Mouse (Mus musculus) small intestine, adult 2 months (tissue): ENCODE measurements around the gene Trhde. TPM values are rescaled to one million over a fixed set of nuclear protein-coding genes. Genes with fewer than 3 reads are reported as not detected.

ENCODE experiments used
- H3K27ac ChIP-seq: fragments of 200-500 bp; 2 replicates; pipeline ENCODE4 v1.5.1; 2012; ENCODE audit warnings: low read depth, low read length, control low read depth, inconsistent platforms; ENCODE audit not compliant: insufficient read depth
- H3K27me3 ChIP-seq: fragments of 200-500 bp; 2 replicates; pipeline ENCODE4 v1.6.1; 2012; ENCODE audit warnings: mild to moderate bottlenecking, moderate library complexity, low read length, inconsistent platforms; ENCODE audit not compliant: control insufficient read depth, insufficient read depth
- H3K36me3 ChIP-seq: fragments of 200-500 bp; 2 replicates; pipeline ENCODE4 v1.6.1; 2012; ENCODE audit warnings: mild to moderate bottlenecking, low read length, control low read depth, inconsistent platforms; ENCODE audit not compliant: control insufficient read depth, insufficient read depth
- H3K4me1 ChIP-seq: fragments of 200-500 bp; 2 replicates; pipeline ENCODE4 v1.6.1; 2012; ENCODE audit warnings: low read length, inconsistent platforms, mixed read lengths; ENCODE audit not compliant: control insufficient read depth, insufficient read depth, insufficient read length
- H3K4me3 ChIP-seq: fragments of 200-500 bp; 2 replicates; pipeline ENCODE4 v1.5.1; 2012; ENCODE audit warnings: low read depth, mild to moderate bottlenecking, control low read depth, inconsistent platforms, low read length, moderate library complexity
- CTCF ChIP-seq: fragments of 200-500 bp; IDR thresholded peaks from 2 replicates; pipeline ENCODE4 v1.5.1; 2012; ENCODE audit warnings: low read depth, mild to moderate bottlenecking, control low read depth, inconsistent platforms, low read length, moderate library complexity, mixed read lengths; ENCODE audit not compliant: insufficient replicate concordance, insufficient read length; ENCODE audit errors: extremely low read depth
- POLR2A ChIP-seq: fragments of 200-500 bp; IDR thresholded peaks from 2 replicates; pipeline ENCODE4 v1.6.1; 2012; ENCODE audit warnings: low read depth, mild to moderate bottlenecking, control low read depth, inconsistent platforms, low read length, moderate library complexity
- WGBS: fragments of 180-500 bp; shearing (Covaris S2); methylation state at CpG from one replicate; pipeline ENCODE4 v1.1.7; 2018; 5-methylcytosine and 5-hydroxymethylcytosine counted together
- polyA plus RNA-seq: library from polyadenylated mRNA; depleted of rRNA; stranded (reverse); fragments of >200 nt; gene quantifications from 2 replicates; pipeline ENCODE4 v1.2.3, GENCODE M21; 2012

Trhde gene
- polyA plus RNA-seq, 1 experiment, result 0.19 TPM

- no peak for TF ChIP-seq CTCF
- no peak for TF ChIP-seq POLR2A
- H3K4me1 ChIP-seq, result peaks cover 2% of the 10 kb centered on the region; the same call in 1 of the 2 replicates
- peak overlapping the region; percentile 35 for H3K4me3 ChIP-seq
- H3K27me3 ChIP-seq, result peaks cover 13% of the 10 kb centered on the region; the same call in 1 of the 2 replicates
- H3K27ac ChIP-seq, result no peak overlapping the region
- H3K36me3 ChIP-seq, result no peaks in the 10 kb centered on the region
- 11% methylated on average over 75 of the region's 75 CpGs for WGBS
Measured at GRCm38 (mm10) chr10:114800331-114801304, 1.5 kb downstream of the Trhde start.

- Histone ChIP-seq H3K27me3 (peaks cover 13% of the 10 kb centered on the region; the same call in 1 of the 2 replicates), H3K4me1 (peaks cover 2% of the 10 kb centered on the region; the same call in 1 of the 2 replicates), H3K4me3 (no peak overlapping the region), H3K27ac (no peak overlapping the region), H3K36me3 (no peaks in the 10 kb centered on the region)
- no peak for TF ChIP-seq POLR2A
- TF ChIP-seq CTCF, result no peak
- 70% methylated on average over 4 of the region's 4 CpGs for WGBS
Measured at GRCm38 (mm10) chr10:114799481-114799880, 2.6 kb downstream of the Trhde start.

- no peaks in the 10 kb centered on the region for H3K36me3 ChIP-seq
- no peak overlapping the region for H3K27ac ChIP-seq
- peaks cover 13% of the 10 kb centered on the region; the same call in 1 of the 2 replicates for H3K27me3 ChIP-seq
- no peak overlapping the region for H3K4me3 ChIP-seq
- H3K4me1 ChIP-seq, result peaks cover 2% of the 10 kb centered on the region; the same call in 1 of the 2 replicates
- WGBS, result 27% methylated on average over 1 of the region's 1 CpGs
- no peak for TF ChIP-seq CTCF
- TF ChIP-seq POLR2A, result no peak
Measured at GRCm38 (mm10) chr10:114798788-114799187, 3.3 kb downstream of the Trhde start.

- Histone ChIP-seq H3K36me3 (no peaks in the 10 kb centered on the region), H3K4me3 (no peak overlapping the region), H3K27me3 (peaks cover 13% of the 10 kb centered on the region; the same call in 1 of the 2 replicates), H3K4me1 (peaks cover 2% of the 10 kb centered on the region; the same call in 1 of the 2 replicates), H3K27ac (no peak overlapping the region)
- WGBS, result 38% methylated on average over 5 of the region's 5 CpGs
- no peak for TF ChIP-seq CTCF
- TF ChIP-seq POLR2A, result no peak
Measured at GRCm38 (mm10) chr10:114798218-114798617, 3.9 kb downstream of the Trhde start.

- 77% methylated on average over 1 of the region's 1 CpGs for WGBS
- H3K27ac ChIP-seq, result no peak overlapping the region
- H3K4me1 ChIP-seq, result peaks cover 2% of the 10 kb centered on the region; the same call in 1 of the 2 replicates
- H3K36me3 ChIP-seq, result no peaks in the 10 kb centered on the region
- TF ChIP-seq CTCF, result no peak
- no peak for TF ChIP-seq POLR2A
- peaks cover 13% of the 10 kb centered on the region; the same call in 1 of the 2 replicates for H3K27me3 ChIP-seq
- H3K4me3 ChIP-seq, result no peak overlapping the region
Measured at GRCm38 (mm10) chr10:114797664-114798063, 4.4 kb downstream of the Trhde start.

GRCm38 (mm10) chr10:114796872-114797271, 5.2 kb downstream of the Trhde start:
- peaks cover 2% of the 10 kb centered on the region; the same call in 1 of the 2 replicates for H3K4me1 ChIP-seq
- no peak overlapping the region for H3K27ac ChIP-seq
- 73% methylated on average over 5 of the region's 5 CpGs for WGBS
- no peaks in the 10 kb centered on the region for H3K36me3 ChIP-seq
- TF ChIP-seq CTCF, result no peak
- H3K27me3 ChIP-seq, result peaks cover 13% of the 10 kb centered on the region; the same call in 1 of the 2 replicates
- H3K4me3 ChIP-seq, result no peak overlapping the region

GRCm38 (mm10) chr10:114794214-114794613, 7.9 kb downstream of the Trhde start:
- Histone ChIP-seq H3K36me3 (no peaks in the 10 kb centered on the region), H3K27me3 (no peaks in the 10 kb centered on the region), H3K4me1 (no peaks in the 10 kb centered on the region), H3K27ac (no peak overlapping the region), H3K4me3 (no peak overlapping the region)
- TF ChIP-seq POLR2A, result no peak
- TF ChIP-seq CTCF, result no peak
- 54% methylated on average over 6 of the region's 6 CpGs for WGBS
